Mouse (Mus musculus): ENCODE results near the gene Mast3.
A peak's percentile ranks its signal among the peaks of the same experiment; 100 is the strongest.

Gene Mast3

GRCm38 (mm10) chr8:70762118-70762517 is 42.7 kb downstream of the Mast3 start:
- DNase-seq (ENCODE audit: low spot score in 2 of 2) = no peak

DNA sequence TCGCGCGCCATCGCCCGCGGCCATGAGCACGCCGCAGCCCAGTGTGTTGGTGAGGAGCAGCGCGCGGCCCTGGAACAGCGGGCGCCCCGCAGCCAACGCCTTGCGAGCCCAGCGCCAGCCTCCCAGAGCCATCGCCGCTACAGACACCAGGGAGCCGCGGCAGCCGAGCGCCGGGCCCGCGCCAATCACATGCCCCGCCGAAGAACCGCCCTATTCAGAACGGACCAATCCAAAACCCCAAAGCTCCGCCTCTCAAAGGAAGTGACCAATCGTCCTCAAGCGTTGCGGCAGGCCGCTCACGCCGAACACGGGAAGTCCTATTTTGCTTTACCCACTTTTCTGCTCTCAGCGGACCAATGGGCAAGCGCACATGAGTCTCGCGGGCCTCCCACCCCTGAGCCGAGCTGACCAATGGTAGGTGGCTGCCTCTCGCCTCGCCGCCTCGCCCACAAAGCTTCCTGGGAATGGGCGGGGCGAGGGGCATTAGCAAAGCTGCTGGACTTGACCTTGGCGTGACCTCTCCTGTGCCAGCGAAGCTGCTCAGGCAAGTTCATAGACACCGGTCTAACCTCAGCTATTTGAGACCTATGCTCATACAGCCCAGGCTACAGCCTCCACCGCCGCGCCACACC is 44.0 kb downstream of the Mast3 start, which contains the start of gene Mpv17l2:
Mpv17l2 (minus strand) TSS at position 172 of the 632 bp plus-strand sequence.
- peak; percentile 96 to 98 for DNase-seq (ENCODE audit: low spot score in 2 of 2)

- no peak for DNase-seq (ENCODE audit: low spot score in 2 of 2)
These were observed 44.5 kb downstream of the Mast3 start for GRCm38 (mm10) chr8:70760350-70760749.

- DNase-seq (ENCODE audit: low spot score in 2 of 2) = no peak
These were observed 46.0 kb downstream of the Mast3 start for GRCm38 (mm10) chr8:70758616-70759561.

DNA sequence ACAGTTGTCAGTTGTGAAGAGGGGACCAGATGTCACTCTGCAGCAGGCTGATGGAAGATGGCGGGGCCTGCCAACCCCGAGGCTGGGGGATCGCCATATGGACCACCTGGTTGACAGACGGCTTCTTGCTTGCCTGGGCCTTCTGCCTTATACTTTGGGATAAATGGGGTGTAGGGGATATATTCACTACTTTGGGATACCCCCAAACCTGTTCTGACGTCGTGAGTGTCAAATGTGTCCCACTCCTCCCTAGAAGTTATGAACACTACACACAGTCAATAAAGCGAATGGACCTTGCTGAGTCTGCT is 46.6 kb downstream of the Mast3 start:
- peak in 1 of 2 experiments; percentile 13 for DNase-seq (ENCODE audit: low spot score in 2 of 2)

DNA sequence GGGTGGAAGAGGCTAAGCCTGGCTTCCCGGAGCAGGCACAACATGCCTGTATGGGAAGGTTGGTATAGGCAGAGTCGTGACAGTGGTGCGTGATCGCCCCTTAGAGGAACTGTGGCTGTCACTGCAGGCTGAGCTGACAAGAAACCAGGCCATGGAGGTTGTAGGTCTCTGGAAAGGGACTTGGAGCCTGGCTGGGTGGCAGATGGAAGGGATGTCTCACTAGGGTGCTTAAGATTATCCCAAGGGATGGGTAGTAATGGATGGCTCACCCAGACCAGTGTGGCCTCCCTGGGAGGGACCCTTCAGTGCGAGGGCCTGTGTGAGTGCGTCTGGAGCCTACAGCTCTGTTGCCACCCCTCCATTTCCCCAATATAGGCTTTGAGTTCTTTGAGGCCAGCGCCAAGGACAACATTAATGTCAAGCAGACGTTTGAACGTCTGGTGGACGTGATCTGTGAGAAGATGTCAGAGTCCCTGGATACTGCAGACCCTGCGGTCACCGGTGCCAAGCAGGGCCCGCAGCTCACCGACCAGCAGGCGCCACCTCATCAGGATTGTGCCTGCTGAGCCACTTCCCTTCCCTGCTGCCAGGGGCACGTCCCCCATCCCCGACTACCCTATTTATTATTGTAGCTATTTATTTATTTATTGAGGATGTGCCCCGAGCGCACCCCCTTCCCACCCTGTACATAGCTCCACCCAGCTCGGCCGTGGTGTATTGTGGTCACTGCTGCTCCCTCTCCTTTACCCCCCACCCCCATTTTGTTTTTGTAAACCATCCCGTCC is 47.1 kb downstream of the Mast3 start:
- peak in 1 of 2 experiments; percentile 28 for DNase-seq (ENCODE audit: low spot score in 2 of 2)

- peak in 1 of 2 experiments; percentile 10 for DNase-seq (ENCODE audit: low spot score in 2 of 2)
These were observed 48.3 kb downstream of the Mast3 start for GRCm38 (mm10) chr8:70756476-70757040.

DNA sequence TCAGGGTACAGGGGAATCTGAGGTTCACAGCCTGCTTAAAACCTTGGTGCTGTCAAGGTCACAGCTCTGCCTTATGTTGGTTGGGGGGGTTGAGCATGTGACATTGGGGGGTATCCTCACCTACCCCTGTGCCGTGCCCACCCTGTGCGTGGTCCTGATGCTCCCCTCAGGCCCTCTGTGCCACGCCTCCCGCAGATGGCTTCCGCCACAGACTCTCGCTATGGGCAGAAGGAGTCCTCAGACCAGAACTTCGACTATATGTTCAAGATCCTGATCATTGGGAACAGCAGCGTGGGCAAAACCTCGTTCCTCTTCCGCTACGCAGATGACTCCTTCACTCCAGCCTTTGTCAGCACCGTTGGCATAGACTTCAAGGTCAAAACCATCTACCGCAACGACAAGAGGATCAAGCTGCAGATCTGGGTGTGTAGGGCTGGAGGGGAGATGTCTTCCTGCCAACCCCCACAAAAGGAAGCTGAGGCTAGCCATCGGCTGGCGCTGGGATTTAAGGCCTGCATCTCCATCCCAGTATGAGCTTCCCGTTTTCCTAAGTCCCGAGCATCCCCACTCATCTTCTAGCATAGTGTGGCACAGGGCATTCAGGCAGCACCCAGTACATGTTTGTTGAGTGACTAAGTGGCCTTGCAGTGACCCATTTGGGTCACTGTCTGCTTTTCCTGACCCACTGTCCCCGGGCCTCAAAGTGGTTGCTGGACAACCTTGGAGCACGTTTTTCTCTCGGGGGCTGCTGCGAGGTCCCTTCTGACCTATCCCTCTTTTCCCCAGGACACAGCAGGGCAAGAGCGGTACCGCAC is 49.0 kb downstream of the Mast3 start:
- DNase-seq (ENCODE audit: low spot score in 2 of 2) = peak; percentile 15 to 27

GRCm38 (mm10) chr8:70754871-70755660 is 49.8 kb downstream of the Mast3 start:
- peak; percentile 64 to 85 for DNase-seq (ENCODE audit: low spot score in 2 of 2)

DNA sequence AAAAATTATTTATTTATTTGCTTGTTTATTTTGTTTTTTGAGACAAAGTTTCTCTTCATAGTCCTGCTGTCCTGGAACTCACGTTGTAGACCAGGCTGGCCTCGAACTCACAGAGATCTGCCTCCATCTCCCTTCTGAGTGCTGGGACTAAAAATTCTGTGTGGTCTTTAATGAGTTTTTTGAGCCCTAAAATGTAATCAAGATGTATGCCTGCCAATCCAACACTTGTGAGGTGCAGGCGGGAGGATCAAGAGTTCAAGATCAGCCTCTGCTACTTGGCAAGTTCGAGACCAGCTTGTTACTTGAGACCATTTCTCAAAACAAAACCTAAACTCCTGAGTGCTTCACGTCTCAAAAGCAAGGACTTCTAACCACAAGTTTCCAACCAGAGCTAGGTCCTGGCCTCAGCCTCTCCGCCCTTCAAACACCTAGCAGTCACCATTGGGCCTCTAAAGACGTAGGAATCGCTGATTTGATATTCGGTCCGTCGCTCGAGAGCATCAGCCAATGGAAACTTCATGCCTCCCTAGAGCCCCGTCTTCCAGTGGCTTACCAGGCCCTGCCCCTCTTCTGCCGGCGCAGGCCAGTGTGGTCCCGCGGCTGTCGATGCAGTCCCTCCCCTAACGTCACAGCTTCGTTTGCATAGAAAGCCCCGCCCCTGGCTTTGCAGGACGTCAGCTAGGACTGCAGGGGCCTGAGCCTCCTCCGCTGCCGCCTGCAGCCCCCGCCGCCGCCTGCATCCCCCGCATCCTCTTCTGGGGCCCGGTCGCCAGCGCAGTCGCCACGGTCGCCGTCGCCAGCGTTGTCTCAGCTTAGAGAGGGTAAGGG is 50.6 kb downstream of the Mast3 start, which contains the start of gene Rab3a:
Rab3a (plus strand) TSS at position 637 of the 828 bp plus-strand sequence.
- peak; percentile 97 to 98 for DNase-seq (ENCODE audit: low spot score in 2 of 2)

DNA sequence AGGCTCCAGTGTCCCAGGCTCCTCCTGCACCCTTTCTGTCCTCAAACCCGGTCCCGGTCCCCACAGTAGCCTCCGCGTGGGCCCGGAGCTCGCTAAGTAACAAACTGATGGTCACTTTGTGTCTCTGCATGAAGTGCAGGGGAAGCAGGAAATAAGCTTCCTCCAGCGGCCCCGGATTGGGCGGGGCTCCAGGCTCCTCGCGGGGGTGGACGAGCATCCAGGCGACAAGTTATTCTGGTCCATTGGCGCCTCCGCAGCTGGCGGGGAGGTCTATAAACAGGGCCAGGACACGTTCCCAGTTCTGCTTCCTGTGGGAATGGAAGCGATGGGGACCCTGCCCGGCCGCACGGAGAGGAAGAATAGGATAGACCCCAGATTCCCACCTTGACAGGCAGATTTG is 51.7 kb downstream of the Mast3 start:
- DNase-seq (ENCODE audit: low spot score in 2 of 2) = peak; percentile 49 to 90

GRCm38 (mm10) chr8:70752000-70752764 is 52.7 kb downstream of the Mast3 start:
- DNase-seq (ENCODE audit: low spot score in 2 of 2) = peak; percentile 40 to 86

- peak; percentile 15 to 39 for DNase-seq (ENCODE audit: low spot score in 2 of 2)
These were observed 54.6 kb downstream of the Mast3 start for GRCm38 (mm10) chr8:70750128-70750680.

GRCm38 (mm10) chr8:70749097-70749674 is 55.7 kb downstream of the Mast3 start:
- peak in 1 of 2 experiments; percentile 2 for DNase-seq (ENCODE audit: low spot score in 2 of 2)

DNA sequence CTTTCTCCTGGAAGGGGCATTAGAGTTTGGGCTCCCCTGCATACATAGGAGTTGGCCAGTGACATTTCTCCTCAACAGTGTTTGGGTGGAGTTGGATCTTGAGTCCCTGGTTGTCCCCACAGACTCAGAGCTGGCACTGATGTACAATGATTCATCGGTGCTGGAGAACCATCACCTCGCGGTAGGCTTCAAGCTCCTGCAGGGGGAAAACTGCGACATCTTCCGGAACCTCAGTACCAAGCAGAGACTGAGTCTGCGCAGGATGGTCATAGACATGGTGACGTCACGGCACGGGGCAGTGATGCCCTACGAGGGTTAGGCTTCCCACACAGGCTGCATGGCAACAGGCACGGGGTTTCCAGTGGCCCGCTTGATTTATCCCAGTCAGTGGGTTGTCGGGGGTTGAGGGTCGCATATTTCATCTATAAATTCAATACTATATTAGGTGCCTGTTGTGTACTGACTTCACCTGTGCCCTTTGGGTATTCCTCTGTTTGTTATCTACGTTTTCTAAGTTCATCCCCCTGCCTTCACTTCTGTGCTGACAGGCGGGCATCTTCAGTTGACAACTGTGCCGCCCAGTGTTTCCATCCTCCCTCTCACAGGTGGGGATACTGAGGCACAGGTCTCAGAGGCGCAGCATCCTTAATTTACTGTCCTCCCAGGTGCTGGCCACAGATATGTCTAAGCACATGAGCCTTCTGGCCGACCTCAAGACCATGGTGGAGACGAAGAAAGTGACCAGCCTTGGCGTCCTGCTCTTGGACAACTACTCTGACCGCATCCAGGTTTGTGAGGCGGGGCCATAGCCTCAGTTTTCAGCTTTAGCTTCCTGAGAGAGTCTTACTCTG is 56.4 kb downstream of the Mast3 start:
- DNase-seq (ENCODE audit: low spot score in 2 of 2) = no peak

DNA sequence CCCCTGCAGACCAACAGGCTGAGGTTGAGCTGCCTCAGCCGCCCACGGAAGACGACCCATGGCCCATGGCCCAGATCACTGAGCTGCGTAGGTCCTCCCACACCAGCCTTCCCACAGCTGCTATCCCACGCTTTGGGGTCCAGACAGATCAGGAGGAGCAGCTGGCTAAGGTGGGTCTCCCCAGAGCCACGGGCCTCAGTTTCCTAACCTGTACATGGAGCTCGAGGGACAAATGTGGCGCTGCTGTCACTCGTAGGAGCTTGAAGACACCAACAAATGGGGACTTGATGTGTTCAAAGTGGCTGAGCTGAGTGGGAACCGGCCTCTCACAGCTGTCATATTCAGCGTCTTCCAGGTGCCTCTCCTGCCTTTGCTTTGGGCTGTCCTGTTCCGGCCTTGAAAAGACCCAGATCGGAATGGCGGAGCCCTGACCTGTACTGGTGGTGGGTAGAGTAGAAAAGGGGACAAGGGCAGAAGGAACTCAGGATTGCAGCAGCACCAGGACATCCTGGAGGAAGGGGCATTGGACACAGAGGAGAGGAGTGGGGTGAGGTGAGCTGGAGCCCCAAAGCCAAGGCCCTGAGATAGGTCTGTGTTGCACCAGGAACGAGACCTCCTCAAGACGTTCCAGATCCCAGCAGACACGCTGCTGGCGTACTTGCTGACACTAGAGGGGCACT is 57.5 kb downstream of the Mast3 start:
- DNase-seq (ENCODE audit: low spot score in 2 of 2) = no peak
